Mouse (Mus musculus) adipose tissue, adult 10 weeks (tissue): Measurements from ENCODE around the gene Sun3. TPM values are rescaled to one million over a fixed set of nuclear protein-coding genes. Genes with fewer than 3 reads are reported as not detected.

Experiments used
- polyA plus RNA-seq: library from polyadenylated mRNA; stranded (reverse); fragments of 350-450 nt; fragmentation: Illumina TruSeq; extraction: RNeasy Lipid Tissue Mini Kit (QIAGEN cat#74804); gene quantifications from one replicate; pipeline ENCODE4 v1.2.3, GENCODE M21; 2014; ENCODE audit warnings: low read depth, low replicate concordance

Gene Sun3
- polyA plus RNA-seq = 1.4 TPM

DNA sequence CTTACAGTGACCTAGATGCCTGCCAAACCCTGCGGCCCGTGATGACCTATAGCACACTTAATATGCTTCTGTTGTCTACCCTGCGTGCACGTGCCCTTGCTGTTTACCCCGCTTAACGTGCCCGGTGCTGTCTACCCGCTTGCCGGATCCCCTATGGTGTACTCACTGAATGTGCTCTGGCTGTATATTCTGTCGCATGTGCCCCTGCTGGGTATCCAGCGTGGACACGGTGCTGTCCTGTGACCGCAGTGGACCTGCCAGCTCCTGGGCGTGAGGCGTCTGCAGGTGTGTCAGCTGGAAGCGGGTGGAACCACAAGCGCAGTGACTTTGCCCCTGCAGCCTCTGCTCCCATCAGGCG is at the start of gene Sun3:
TSS of gene Sun3 (minus strand) at position 289 of the 358 bp plus-strand sequence.

DNA sequence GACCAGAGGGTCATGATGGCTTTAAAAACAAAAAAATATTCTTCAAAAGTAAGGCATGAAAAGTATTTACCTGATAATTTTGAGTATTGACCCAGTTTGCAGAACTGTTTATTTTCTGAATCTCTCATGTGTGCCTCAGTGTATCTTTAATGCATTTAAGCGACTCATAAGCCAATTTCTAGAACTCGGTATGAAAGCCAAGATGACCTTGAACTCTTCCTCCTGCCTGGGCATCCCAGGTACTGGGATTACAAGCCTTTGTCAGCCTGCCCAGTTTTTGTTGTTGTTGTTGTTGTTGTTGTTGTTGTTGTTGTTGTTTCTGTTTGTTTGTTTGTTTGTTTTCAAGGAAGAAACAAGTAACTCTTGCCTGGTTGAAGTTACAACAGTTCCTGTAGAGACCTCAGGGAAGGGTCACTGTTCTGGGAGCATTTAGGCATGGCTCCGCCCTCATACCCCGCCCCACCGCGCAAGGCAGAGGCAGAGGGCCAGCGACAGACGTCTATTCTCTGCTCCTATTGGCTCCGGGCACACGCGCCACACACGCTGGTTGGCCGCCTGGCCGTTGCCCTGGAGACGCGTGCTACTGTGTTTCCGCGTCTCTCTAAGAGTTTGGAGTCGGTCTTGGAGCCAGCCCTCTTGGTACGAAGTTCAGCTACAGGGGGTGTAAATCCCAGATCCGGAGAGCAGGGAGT is 634 bp downstream of the Sun3 start, which contains the start of gene Gm11992:
TSS of gene Gm11992 (plus strand) at position 584 of the 692 bp plus-strand sequence.

DNA sequence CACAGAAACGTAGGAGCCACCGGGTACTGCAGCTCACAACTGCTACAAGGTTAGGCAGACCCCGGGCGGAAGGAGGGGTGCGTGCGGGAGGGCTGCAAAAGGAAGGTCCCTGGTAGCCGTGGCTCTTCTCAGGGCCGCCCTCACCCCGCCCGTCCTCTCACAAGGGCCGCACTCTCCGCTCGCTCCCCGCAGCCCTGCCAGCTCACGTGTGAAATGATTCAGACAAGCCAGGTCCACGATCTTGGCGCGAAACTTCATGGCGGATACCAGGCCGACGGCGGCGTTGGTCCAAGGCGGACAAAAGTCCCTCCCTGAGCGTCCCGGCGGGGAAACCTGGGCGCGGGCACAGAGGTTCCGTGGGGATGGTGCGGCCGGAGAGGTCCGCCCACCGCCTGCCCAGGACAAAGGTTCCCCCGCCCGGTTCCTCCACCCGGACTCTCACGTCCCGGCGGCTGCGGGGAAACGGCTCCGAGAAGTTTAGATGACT is 37.9 kb downstream of the Sun3 start, which contains the start of gene Hus1:
TSS of gene Hus1 (minus strand) at position 339 of the 487 bp plus-strand sequence.

DNA sequence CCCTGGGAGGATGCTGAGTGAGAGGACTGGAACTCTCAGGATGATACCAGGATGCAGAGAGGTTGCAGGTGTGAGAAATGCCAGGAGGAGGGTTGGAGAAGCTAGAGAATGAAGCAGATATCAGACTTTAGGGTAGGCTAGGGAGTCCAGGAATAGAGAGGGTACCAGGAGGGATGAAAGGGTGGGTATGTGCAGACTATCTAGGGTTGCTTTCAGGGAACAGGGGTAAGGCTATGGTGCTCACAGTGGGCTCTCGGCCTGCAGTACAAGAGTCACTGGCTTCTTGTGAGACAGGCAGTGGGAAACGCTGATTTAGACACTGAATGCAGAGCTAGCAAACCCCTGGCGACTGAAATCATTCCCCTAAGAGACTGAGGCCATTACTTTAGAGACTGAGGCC is 75.6 kb downstream of the Sun3 start, which contains the start of gene Pkd1l1:
TSS of gene Pkd1l1 (minus strand) at position 101 of the 400 bp plus-strand sequence.

Other genes with a start within 250 kb of the Sun3 start
- gene Pkd1l1, start 75.7 kb downstream of the Sun3 start, polyA plus RNA-seq = 0.91 TPM
- 7.1 TPM for gene Hus1, start 37.8 kb downstream of the Sun3 start, polyA plus RNA-seq
- gene Gm11992, start 397 bp downstream of the Sun3 start, polyA plus RNA-seq = 2.0 TPM
- 3.8 TPM for gene Upp1, start 69.1 kb upstream of the Sun3 start, polyA plus RNA-seq
- gene Abca13, start 143.0 kb upstream of the Sun3 start, polyA plus RNA-seq = 0.01 TPM